Mouse (Mus musculus): ENCODE measurements around the gene Card10. TPM values are rescaled to one million over a fixed set of nuclear protein-coding genes. Genes with fewer than 3 reads are reported as not detected.
A peak's percentile ranks its signal among the peaks of the same experiment; 100 is the strongest.

Gene Card10
- total RNA-seq, 2 experiments from 2014 or later, result 0.92 to 2.7 TPM

- 0 out of 2 replicates have a peak, but pooled peaks have one; percentile 33 for ATAC-seq (ENCODE audit: poor library complexity, severe bottlenecking)
Measured at GRCm38 (mm10) chr15:78779253-78779652, 23.6 kb downstream of the Card10 start.

GRCm38 (mm10) chr15:78778077-78778870 lies 24.6 kb downstream of the Card10 start:
- peak; percentile 77 for ATAC-seq (ENCODE audit: poor library complexity, severe bottlenecking)

DNA sequence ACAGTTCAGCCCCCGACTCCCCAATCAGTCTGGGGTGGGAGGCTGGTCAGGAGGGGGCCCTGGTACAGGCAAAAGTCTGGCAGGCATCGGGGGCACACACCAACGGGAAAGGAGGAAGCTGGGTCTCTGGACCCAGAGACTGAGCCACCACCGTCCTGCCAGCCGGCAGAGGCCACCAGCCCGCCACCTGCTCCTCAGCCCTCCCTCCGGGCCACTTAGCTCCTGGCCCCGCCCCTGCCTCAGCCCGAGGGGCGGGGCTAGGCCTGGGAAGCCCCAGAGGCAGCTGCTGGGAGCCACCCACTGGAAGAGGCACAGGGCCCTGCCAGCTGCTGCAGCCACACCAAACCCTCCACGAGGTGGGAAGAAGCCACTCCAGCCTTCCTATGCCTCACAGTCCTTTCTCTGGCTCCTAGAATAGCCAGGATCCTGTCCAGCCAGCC lies 29.5 kb downstream of the Card10 start, which contains the start of gene Mfng:
Gene Mfng, minus strand, starts transcription at position 186 of the 440 bp plus-strand sequence.
- peak; percentile 87 for ATAC-seq (ENCODE audit: poor library complexity, severe bottlenecking)

DNA sequence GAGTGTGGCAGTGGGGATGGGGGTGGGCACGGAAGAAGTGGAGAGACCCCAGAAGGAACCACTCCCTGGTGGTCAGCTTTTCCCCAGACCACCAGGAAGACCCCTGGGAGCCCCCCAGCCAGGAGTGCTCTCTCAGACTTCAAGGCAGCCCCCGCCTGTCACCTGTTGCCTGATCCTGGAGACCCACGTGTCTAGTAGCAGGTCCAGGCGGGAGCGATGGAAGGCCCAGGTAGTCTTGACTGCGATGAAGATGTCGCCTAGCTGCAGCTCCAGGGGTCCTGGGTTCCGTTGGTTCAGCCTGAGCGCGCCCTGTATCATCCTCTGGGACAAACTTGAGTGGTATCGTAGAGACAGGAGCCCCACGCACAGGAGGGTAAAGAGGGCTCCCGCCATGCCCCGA lies 30.0 kb downstream of the Card10 start:
- no peak for ATAC-seq (ENCODE audit: poor library complexity, severe bottlenecking)

GRCm38 (mm10) chr15:78772368-78772763 lies 30.5 kb downstream of the Card10 start:
- ATAC-seq (ENCODE audit: poor library complexity, severe bottlenecking), result peak; percentile 53

- ATAC-seq (ENCODE audit: poor library complexity, severe bottlenecking), result peak; percentile 61
Measured at GRCm38 (mm10) chr15:78771531-78772367, 31.1 kb downstream of the Card10 start.

DNA sequence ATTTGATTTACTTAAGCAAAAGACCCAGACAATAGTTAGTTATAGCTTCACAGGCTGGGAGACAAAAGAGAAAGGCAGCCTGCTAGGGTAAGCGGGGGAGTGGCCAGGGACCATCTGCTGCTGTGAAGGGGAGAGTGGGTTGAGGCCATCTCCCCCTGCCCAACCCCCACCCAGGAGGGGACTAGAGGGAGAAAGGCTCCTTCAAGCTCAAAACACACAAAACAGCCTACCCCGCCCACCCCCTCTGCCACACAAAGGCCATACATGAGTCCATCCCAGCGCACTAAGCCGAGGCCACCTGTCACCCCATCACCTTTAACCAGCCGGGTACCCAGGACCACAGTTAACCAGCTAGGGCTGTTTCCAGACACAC lies 31.9 kb downstream of the Card10 start:
- no peak for ATAC-seq (ENCODE audit: poor library complexity, severe bottlenecking)

GRCm38 (mm10) chr15:78770234-78770982 lies 32.4 kb downstream of the Card10 start:
- ATAC-seq (ENCODE audit: poor library complexity, severe bottlenecking), result no peak

GRCm38 (mm10) chr15:78769064-78769463 lies 33.8 kb downstream of the Card10 start:
- no peak for ATAC-seq (ENCODE audit: poor library complexity, severe bottlenecking)

- no peak for ATAC-seq (ENCODE audit: poor library complexity, severe bottlenecking)
Measured at GRCm38 (mm10) chr15:78763704-78764103, 39.1 kb downstream of the Card10 start.

DNA sequence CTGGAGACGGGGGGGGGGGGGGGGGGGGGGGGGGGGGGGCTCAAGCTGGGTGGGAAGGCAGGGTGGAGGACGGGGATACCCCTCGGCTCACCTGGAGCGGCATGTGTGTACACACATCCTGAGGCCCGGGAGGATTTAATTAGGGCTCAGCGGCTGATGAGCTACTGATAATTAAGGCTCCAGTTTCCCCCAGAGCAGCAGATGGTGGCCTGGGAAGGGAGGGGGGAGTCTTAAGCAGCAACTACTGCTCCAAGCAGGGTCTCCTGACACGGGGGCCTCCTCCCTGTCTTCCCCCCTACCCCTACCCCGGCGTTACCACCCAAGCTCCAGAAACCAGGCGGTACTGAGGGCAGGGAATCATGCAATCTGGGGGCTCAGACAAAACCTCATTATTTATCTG lies 39.6 kb downstream of the Card10 start:
- no peak for ATAC-seq (ENCODE audit: poor library complexity, severe bottlenecking)

DNA sequence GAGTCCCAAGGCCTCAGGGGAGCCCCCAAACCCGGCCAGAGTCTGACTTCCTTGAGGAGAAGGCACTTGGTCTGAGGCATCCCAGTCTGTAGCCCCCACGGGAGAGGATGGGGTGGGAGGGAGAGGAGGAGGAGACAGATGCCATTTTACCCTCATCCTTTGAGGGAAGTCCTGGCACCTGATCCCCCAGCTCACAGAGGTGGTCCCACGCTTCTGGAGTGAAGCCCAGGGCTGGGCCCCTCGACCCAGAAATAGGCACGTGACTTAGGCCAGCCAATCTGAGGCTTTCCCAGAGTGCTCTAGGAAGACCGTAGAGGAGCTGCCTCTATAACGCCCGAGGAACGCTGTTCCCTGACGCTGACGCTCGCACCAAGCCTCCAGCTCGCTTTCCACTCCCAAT lies 41.7 kb downstream of the Card10 start:
- ATAC-seq (ENCODE audit: poor library complexity, severe bottlenecking), result no peak

DNA sequence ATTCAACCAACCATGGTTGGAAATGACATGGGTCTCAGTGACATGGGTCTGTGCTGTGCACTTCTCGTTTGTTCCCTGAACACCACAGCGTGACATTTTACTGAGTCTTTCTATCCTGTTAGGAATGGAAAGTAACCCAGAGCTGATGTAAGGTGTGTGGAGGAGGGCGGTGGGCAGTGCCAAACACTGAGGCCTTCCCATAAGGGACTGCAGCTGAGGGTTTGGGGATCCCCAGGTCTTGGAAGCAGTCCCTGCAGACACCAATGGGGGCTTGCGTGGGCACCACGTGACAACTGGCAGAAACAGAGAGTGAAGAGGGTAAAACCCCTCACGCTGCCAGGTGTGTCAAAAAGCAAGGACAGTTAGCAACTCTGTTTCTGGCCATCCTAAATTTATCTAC lies 44.7 kb downstream of the Card10 start:
- ATAC-seq (ENCODE audit: poor library complexity, severe bottlenecking), result no peak

GRCm38 (mm10) chr15:78755966-78756725 lies 46.7 kb downstream of the Card10 start:
- ATAC-seq (ENCODE audit: poor library complexity, severe bottlenecking), result no peak

GRCm38 (mm10) chr15:78755226-78755625 lies 47.6 kb downstream of the Card10 start:
- no peak for ATAC-seq (ENCODE audit: poor library complexity, severe bottlenecking)

GRCm38 (mm10) chr15:78754144-78754543 lies 48.7 kb downstream of the Card10 start:
- ATAC-seq (ENCODE audit: poor library complexity, severe bottlenecking), result peak; percentile 70

- ATAC-seq (ENCODE audit: poor library complexity, severe bottlenecking), result no peak
Measured at GRCm38 (mm10) chr15:78752991-78753390, 49.9 kb downstream of the Card10 start.

- no peak for ATAC-seq (ENCODE audit: poor library complexity, severe bottlenecking)
Measured at GRCm38 (mm10) chr15:78750608-78751350, 52.1 kb downstream of the Card10 start.

DNA sequence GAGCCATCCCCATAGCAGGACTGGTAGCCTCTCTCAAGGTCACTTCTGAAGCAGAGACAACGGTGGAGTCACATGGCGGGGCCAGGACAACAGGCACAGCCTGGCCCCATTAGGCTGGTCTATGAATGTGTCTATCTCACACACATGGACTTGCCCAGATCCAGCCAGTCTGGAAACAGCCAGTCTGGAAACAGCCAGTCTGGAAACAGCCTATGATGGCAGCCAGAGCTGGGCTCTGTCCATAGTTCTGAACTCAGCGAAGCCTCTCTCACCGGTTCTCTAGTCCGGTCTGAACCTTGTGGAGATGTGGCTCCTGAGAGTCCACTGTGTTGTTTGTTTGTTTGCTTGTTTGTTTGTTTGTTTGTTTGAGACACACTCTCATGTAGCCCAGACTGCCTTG lies 53.0 kb downstream of the Card10 start:
- no peak for ATAC-seq (ENCODE audit: poor library complexity, severe bottlenecking)

DNA sequence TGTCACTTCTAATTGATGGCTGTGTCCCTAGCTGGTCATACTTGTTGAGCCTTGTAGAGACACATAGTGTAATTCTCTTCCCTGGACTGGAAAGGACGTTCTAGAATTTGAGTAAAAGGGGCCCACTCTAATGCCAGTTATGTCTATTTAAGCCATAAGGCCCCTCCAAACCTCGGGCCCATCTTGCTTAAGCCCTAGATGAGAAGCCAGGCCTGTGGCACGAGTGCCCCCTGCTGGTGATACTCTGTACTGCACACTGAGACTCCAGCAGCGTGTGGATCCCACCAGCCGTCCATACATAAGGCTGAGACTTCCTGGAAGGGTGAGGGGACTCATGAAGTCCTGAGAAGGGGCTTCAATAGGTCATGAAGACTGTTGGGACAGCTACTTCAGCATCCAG lies 58.6 kb downstream of the Card10 start:
- ATAC-seq (ENCODE audit: poor library complexity, severe bottlenecking), result peak; percentile 84
